8 mouse cellular contexts compared by ENCODE assay signal in genomic region chr5:115436421-115437124, GRCm38 (mm10). TPM values are rescaled to one million over a fixed set of nuclear protein-coding genes. Genes with fewer than 3 reads are reported as not detected.
DNase-seq lines count a peak whose midpoint lies in the region; ATAC-seq and TF ChIP-seq lines count a peak whose summit lies in the region.

No protein-coding gene starts in this region.

- ATAC-seq in lung, postnatal 0 days, result peak; percentile 82
- no peak for ATAC-seq in erythroblast, adult 5-6 weeks (replicated peaks; ENCODE audit: low FRiP score, poor library complexity, severe bottlenecking)

- peaks cover 99% of the 10 kb centered on the region for H3K4me1 ChIP-seq in hindbrain, embryonic 10.5 days (replicated peaks)
- no peaks in the 10 kb centered on the region; the same call in none of the 2 replicates for H3K4me1 ChIP-seq in lung, postnatal 0 days (ENCODE audit: insufficient read depth, low read depth, low read length)

- no peaks in the 10 kb centered on the region for H3K27me3 ChIP-seq in hindbrain, embryonic 10.5 days (ENCODE audit: insufficient read depth, poor library complexity, severe bottlenecking)
- H3K27me3 ChIP-seq in lung, postnatal 0 days (replicated peaks; ENCODE audit: insufficient read depth, low read length), result no peaks in the 10 kb centered on the region

- DNase-seq in MN1 (ENCODE audit: low spot score), result peak; percentile 90
- peak; percentile 72 for DNase-seq in cerebellum, adult 8-10 months
- peak; percentile 92 for DNase-seq in forelimb bud, embryonic 11.5 days (ENCODE audit: low read depth, low spot score)
- peak; percentile 98 for DNase-seq in hindbrain, embryonic 10.5 days (ENCODE audit: low spot score)
- peak; percentile 87 to 94 for DNase-seq in layer of hippocampus, postnatal 14 days (ENCODE audit: low spot score in 2 of 2)
- peak; percentile 75 for DNase-seq in lung, postnatal 0 days (ENCODE audit: low spot score)
- peak; percentile 96 for DNase-seq in retina, postnatal 7 days (ENCODE audit: low read depth, low spot score)

- H3K9me3 ChIP-seq in hindbrain, embryonic 10.5 days, result no peaks in the 10 kb centered on the region
- H3K9me3 ChIP-seq in lung, postnatal 0 days (ENCODE audit: low read length), result no peaks in the 10 kb centered on the region

- H3K4me3 ChIP-seq in hindbrain, embryonic 10.5 days, result peak overlapping the region; percentile 100
- H3K4me3 ChIP-seq in lung, postnatal 0 days (ENCODE audit: low read depth, low read length), result peak overlapping the region; percentile 34

- TF ChIP-seq CTCF in lung, postnatal 0 days (IDR thresholded peaks at IDR 0.05), result 0 out of 2 replicates have a peak, but pooled peaks have one; percentile 5

- H3K36me3 ChIP-seq in hindbrain, embryonic 10.5 days, result peaks cover 93% of the 10 kb centered on the region
- H3K36me3 ChIP-seq in lung, postnatal 0 days (ENCODE audit: insufficient read depth, low read length), result no peaks in the 10 kb centered on the region

- peak overlapping the region; percentile 100 for H3K27ac ChIP-seq in hindbrain, embryonic 10.5 days
- no peak overlapping the region for H3K27ac ChIP-seq in lung, postnatal 0 days (ENCODE audit: low read length)

- TF ChIP-seq EP300 in lung, postnatal 0 days (IDR thresholded peaks at IDR 0.05), result no peak

- peak overlapping the region; percentile 83 for H3K4me2 ChIP-seq in lung, postnatal 0 days (replicated peaks; ENCODE audit: low read depth, low read length)

- H3K9ac ChIP-seq in lung, postnatal 0 days (replicated peaks; ENCODE audit: low read depth), result peak overlapping the region; percentile 48

- WGBS in hindbrain, embryonic 10.5 days, result under 1% methylated on average over 41 of the region's 43 CpGs
- WGBS in lung, postnatal 0 days, result under 1% methylated on average over 28 of the region's 43 CpGs

RNA-seq across cellular contexts. Expression of gene Msi1, which starts 7.2 kb away (rescaled TPM):
- polyA plus RNA-seq in hindbrain, embryonic 10.5 days (2016; fragmentation: Nextera tagmentation; extraction: Ambion mirVana), result 167 and 222 TPM in 2 replicates
- total RNA-seq in layer of hippocampus, postnatal 14 days (2021), result 10 to 100 TPM; 70.6 to 71.8 TPM
- 1.2 TPM in 2 replicates for polyA plus RNA-seq in lung, postnatal 0 days (2015; fragmentation: Nextera tagmentation; extraction: Ambion mirVana)
- not detected in 2 replicates for total RNA-seq in erythroblast, adult 5-6 weeks (2015; ENCODE audit: low replicate concordance)
- not detected in 2 replicates for total RNA-seq in erythroblast, adult 5-6 weeks (2017; ENCODE audit: low replicate concordance)

RNA-seq across cellular contexts. Expression of gene Pla2g1b, which starts 29.5 kb away (rescaled TPM):
- polyA plus RNA-seq in hindbrain, embryonic 10.5 days (2016; fragmentation: Nextera tagmentation; extraction: Ambion mirVana), result 0.51 TPM in 1 of 2 replicates, not detected in the other
- total RNA-seq in layer of hippocampus, postnatal 14 days (2021), result not detected
- 70.5 and 71.7 TPM in 2 replicates for polyA plus RNA-seq in lung, postnatal 0 days (2015; fragmentation: Nextera tagmentation; extraction: Ambion mirVana)
- total RNA-seq in erythroblast, adult 5-6 weeks (2015; ENCODE audit: low replicate concordance), result not detected in 2 replicates
- not detected in 2 replicates for total RNA-seq in erythroblast, adult 5-6 weeks (2017; ENCODE audit: low replicate concordance)

RNA-seq across cellular contexts. Expression of gene Sirt4, which starts 48.0 kb away (rescaled TPM):
- polyA plus RNA-seq in hindbrain, embryonic 10.5 days (2016; fragmentation: Nextera tagmentation; extraction: Ambion mirVana), result 17.2 and 17.3 TPM in 2 replicates
- total RNA-seq in layer of hippocampus, postnatal 14 days (2021), result 10 to 100 TPM; 25.8 to 28.3 TPM
- polyA plus RNA-seq in lung, postnatal 0 days (2015; fragmentation: Nextera tagmentation; extraction: Ambion mirVana), result 15.7 and 18.0 TPM in 2 replicates
- 3.1 and 5.9 TPM in 2 replicates for total RNA-seq in erythroblast, adult 5-6 weeks (2015; ENCODE audit: low replicate concordance)
- total RNA-seq in erythroblast, adult 5-6 weeks (2017; ENCODE audit: low replicate concordance), result 0.60 and 2.0 TPM in 2 replicates

Comparison
In these comparisons a context has a peak if more than half of its experiments do, and no peak if none do; other contexts are left out.
1. RNA of gene Msi1, which starts 7.2 kb away (total RNA-seq): 70.6 to 71.8 TPM in layer of hippocampus, postnatal 14 days; not detected in erythroblast, adult 5-6 weeks; every median in the first group is over 10 times any median in the second.
2. Peak in every context shown above with its lines, with median percentiles within 50 percentile points of each other: DNase-seq.